Mouse (Mus musculus) stomach, embryonic 15.5 days (tissue): ENCODE data around the gene Tex33. TPM values are rescaled to one million over a fixed set of nuclear protein-coding genes. Genes with fewer than 3 reads are reported as not detected.

ENCODE experiments used
- ATAC-seq: fragments of 200-750 bp; cut with Nextera tagmentation; 2 replicates; pipeline ENCODE4 v1.8.0; 2017; ENCODE audit warnings: low read depth, moderate number of reproducible peaks, moderate TSS enrichment; ENCODE audit not compliant: insufficient read depth, low FRiP score
- H3K27ac ChIP-seq: fragments of 300-500 bp; sonication (generic); 2 replicates; pipeline ENCODE4 v1.5.1; 2015; ENCODE audit warnings: mild to moderate bottlenecking, inconsistent platforms
- H3K27me3 ChIP-seq: fragments of 300-500 bp; sonication (generic); replicated peaks from 2 replicates; pipeline ENCODE4 v1.6.1; 2015; ENCODE audit warnings: inconsistent platforms
- H3K36me3 ChIP-seq: fragments of 300-500 bp; sonication (generic); 2 replicates; pipeline ENCODE4 v1.6.1; 2015; ENCODE audit warnings: inconsistent platforms
- H3K4me1 ChIP-seq: fragments of 300-500 bp; sonication (generic); 2 replicates; pipeline ENCODE4 v1.6.1; 2015; ENCODE audit warnings: inconsistent platforms
- H3K4me2 ChIP-seq: fragments of 300-500 bp; sonication (generic); 2 replicates; pipeline ENCODE4 v1.6.1; 2015; ENCODE audit warnings: mild to moderate bottlenecking, inconsistent platforms
- H3K4me3 ChIP-seq: fragments of 300-500 bp; sonication (generic); replicated peaks from 2 replicates; pipeline ENCODE4 v1.5.1; 2015; ENCODE audit warnings: inconsistent platforms
- H3K9ac ChIP-seq: fragments of 300-500 bp; sonication (generic); 2 replicates; pipeline ENCODE4 v1.6.1; 2015; ENCODE audit warnings: inconsistent platforms
- H3K9me3 ChIP-seq: fragments of 300-500 bp; sonication (generic); 2 replicates; pipeline ENCODE4 v1.6.1; 2016; ENCODE audit warnings: inconsistent platforms
- WGBS: fragments of 180-500 bp; shearing (Covaris S2); methylation state at CpG from one replicate; pipeline ENCODE4 v1.1.7; 2015; 5-methylcytosine and 5-hydroxymethylcytosine counted together
- polyA plus RNA-seq: library from polyadenylated mRNA; unstranded; fragments of >200 nt; fragmentation: Nextera tagmentation; extraction: Ambion mirVana; gene quantifications from 2 replicates; pipeline ENCODE4 v1.2.1, GENCODE M21; 2015

Gene Tex33
- polyA plus RNA-seq: not detected in 2 replicates

DNA sequence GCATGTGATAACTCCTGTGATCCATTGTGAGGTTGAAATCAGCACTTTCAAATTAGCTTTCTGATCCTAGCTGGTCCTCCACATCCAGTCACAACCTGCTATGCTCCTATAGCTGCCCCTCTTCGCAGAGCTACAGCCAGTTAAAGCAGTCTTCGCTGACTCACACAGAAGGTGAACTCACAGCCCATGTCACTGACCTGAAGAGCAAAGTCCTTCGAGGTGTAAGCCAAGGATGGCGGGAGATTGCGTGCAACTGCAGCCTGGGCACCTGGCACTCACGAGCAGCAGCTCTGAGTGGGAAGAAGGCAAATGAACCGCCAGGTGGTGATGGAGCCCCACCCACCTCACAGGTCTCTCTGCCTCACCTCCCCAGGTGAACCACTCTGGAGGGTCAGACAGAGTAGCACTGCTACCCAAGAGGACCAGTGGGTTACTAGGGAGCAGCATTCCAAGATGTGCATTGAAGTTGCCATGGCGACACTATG, at the start of gene Tex33:
Gene Tex33 (minus strand): TSS at position 435 of the 485 bp plus-strand sequence.
- ATAC-seq: no peak
- no peaks in the 10 kb centered on the region for H3K9me3 ChIP-seq
- no peaks in the 10 kb centered on the region for H3K27me3 ChIP-seq
- H3K4me2 ChIP-seq: no peak within 1 kb of the TSS
- no peak within 1 kb of the TSS for H3K9ac ChIP-seq
- no peak within 1 kb of the TSS for H3K27ac ChIP-seq
- H3K36me3 ChIP-seq: no peaks in the 10 kb centered on the region
- H3K4me3 ChIP-seq: no peak within 1 kb of the TSS
- H3K4me1 ChIP-seq: no peaks in the 10 kb centered on the region
- whole genome bisulfite sequencing: 80% methylated on average over 8 of the region's 8 CpGs

DNA sequence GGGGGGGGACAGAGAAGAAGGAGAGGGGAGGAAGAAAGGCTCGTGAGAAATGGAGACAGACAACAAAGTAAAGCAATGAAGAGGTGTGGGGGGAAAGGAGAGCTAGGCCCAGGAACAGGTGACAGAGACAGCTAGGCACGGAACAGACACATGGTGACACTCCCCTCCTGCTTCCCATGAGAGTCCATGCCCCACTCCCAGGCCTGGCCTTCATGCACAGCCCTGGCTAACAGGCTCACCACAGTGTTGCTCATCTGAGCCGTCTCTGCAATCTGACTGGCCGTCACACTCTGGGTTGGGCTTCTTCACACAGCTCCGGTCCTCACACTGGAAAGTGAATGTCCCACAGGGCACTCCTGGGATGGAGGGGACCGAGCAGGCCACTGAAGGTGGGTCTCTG, 48.1 kb upstream of the Tex33 start:
- no peak overlapping the region for H3K4me3 ChIP-seq
- H3K9me3 ChIP-seq: no peaks in the 10 kb centered on the region
- no peak for ATAC-seq
- no peak overlapping the region for H3K9ac ChIP-seq
- 48% methylated on average over 6 of the region's 6 CpGs for WGBS
- H3K36me3 ChIP-seq: no peaks in the 10 kb centered on the region
- 0 out of 2 replicates have a peak, but pooled peaks cover 6% of the 10 kb centered on the region for H3K4me1 ChIP-seq
- H3K27me3 ChIP-seq: no peaks in the 10 kb centered on the region
- no peak overlapping the region for H3K4me2 ChIP-seq
- H3K27ac ChIP-seq: no peak overlapping the region

DNA sequence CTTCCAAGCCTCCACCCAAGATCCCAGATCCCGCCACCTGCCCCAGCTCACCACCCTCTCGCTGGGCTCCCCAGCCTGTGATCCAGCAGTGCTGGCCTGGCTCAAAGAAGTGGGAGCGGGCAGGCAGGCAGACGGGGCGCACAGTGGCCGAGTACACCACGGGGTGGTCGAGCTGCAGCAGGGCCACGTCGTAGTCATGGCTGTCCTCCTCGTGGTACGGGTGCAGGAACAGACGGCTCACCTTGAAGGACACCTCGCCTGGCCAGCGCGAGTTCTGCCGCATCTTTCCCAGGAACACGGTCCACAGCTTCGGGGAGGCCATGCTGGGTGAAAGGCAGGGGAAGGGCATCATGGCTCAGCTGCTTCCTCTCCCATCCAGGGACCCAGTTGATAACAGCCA, 46.5 kb upstream of the Tex33 start:
- H3K9me3 ChIP-seq: no peaks in the 10 kb centered on the region
- no peak overlapping the region for H3K4me3 ChIP-seq
- H3K36me3 ChIP-seq: no peaks in the 10 kb centered on the region; the same call in 1 of the 2 replicates
- no peak overlapping the region for H3K27ac ChIP-seq
- no peak for ATAC-seq
- H3K9ac ChIP-seq: no peak overlapping the region
- H3K4me1 ChIP-seq: peaks cover 12% of the 10 kb centered on the region
- no peak overlapping the region for H3K4me2 ChIP-seq
- no peaks in the 10 kb centered on the region for H3K27me3 ChIP-seq
- 89% methylated on average over 19 of the region's 19 CpGs for WGBS

DNA sequence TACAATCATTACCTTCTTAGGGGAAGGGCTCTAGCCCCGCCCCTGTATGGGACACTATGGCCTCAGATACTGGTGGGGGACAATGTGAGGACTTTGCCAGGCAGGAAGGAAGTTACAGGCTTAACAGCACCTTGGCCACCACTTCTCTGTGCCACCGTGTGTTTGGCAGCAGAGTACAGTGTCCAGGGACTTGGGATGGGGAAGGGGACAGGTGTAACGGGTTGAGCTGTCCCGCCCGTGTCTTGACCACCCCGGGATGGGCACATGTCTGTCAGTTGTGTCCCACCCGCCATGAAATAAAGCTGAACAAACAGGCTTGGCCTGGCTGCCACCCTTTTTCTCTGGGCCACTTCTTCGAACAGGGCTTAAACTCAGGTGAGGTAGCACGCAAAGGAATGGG, 43.3 kb upstream of the Tex33 start:
- H3K27ac ChIP-seq: no peak overlapping the region
- 68% methylated on average over 9 of the region's 9 CpGs for WGBS
- no peaks in the 10 kb centered on the region for H3K9me3 ChIP-seq
- no peak overlapping the region for H3K4me2 ChIP-seq
- H3K4me3 ChIP-seq: no peak overlapping the region
- H3K36me3 ChIP-seq: peaks cover 6% of the 10 kb centered on the region; the same call in 1 of the 2 replicates
- no peak overlapping the region for H3K9ac ChIP-seq
- peaks cover 22% of the 10 kb centered on the region for H3K4me1 ChIP-seq
- no peak for ATAC-seq
- H3K27me3 ChIP-seq: no peaks in the 10 kb centered on the region

DNA sequence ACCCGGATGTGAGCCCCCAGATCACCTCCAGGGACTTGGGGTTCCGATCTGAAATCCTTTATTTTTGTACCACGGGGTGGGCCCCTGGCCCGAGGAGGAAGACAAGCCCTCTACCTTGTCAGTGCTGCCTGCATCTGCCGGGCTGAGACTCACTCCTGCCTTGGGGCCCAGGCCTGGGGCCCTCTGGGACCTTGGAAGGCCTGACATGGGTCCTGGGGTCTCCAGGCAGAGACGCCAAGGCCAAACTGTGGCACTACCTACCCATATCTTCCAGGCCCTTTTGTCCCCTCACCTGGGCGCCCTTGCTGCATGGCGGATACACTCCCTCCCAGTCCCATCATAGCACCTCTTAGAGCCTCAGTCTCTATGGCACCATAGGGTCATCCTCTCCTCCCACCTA, 42.8 kb upstream of the Tex33 start:
- WGBS: 54% methylated on average over 8 of the region's 8 CpGs
- Histone ChIP-seq H3K27me3 (no peaks in the 10 kb centered on the region), H3K9ac (no peak overlapping the region), H3K27ac (no peak overlapping the region), H3K4me2 (no peak overlapping the region), H3K36me3 (peaks cover 6% of the 10 kb centered on the region; the same call in 1 of the 2 replicates), H3K9me3 (no peaks in the 10 kb centered on the region), H3K4me1 (peaks cover 22% of the 10 kb centered on the region), H3K4me3 (no peak overlapping the region)
- ATAC-seq: no peak

DNA sequence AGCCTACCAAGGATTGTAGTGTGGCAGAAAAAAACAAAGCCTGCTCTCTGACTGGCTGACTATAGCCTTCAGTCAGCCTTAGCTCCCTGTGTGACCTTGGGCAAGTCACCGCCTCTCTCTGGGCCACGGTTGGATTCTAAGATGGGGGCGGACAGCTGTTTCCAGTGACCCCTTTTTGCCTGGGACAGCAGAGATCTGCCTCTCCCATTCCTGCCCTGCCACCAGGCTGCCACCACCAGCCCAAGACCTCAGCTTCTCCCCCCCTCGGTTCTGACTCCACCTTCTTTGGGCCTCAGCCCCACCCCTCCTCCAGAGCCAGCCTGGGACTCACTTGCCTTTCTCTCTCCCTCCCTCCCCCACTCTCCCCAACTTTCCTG, 42.3 kb upstream of the Tex33 start:
- Histone ChIP-seq H3K4me2 (peak overlapping the region; percentile 64), H3K27ac (peak overlapping the region; percentile 85; the same call in 1 of the 2 replicates), H3K27me3 (no peaks in the 10 kb centered on the region), H3K9ac (no peak overlapping the region), H3K4me1 (peaks cover 22% of the 10 kb centered on the region), H3K4me3 (no peak overlapping the region), H3K36me3 (peaks cover 6% of the 10 kb centered on the region; the same call in 1 of the 2 replicates), H3K9me3 (no peaks in the 10 kb centered on the region)
- ATAC-seq: no peak
- WGBS: 48% methylated on average over 4 of the region's 4 CpGs

DNA sequence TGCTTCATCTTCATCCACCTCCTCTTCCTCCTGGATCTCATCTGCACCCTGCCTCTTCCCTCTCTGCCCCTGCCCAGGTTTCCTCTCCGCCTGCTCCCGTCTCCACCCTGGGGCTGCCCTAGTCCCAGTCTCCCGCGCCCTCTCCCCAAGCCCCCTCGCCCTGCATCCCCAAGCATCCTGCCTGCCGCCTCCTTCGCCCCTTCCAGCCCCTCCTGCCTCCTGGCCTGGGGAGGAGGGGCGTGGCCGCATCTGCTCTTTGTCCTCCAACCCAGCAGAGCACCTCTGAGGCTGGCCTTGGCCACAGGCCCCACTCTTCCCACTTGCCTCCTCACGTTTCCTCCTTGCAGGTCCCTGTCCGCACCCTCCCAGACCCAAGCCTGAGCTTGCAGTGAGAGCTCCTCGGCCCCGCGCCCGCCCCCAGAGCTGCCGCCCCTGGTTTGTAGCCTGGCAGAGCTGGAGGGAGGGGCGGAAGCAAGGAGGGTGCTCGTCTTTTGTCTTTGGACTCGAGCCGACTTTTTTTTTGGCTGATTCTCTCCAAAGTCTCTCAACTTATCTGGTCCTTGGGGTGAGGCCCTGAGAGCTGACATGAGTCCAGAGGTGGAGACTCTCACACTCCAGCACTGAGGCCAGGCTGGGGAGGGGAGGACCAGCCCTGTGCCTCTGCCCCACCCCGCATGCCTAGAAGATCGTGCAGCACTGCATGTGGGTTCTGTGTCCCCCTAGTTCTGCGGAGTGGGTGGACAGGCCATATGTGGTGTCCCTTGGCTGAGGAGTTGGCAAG, 41.7 kb upstream of the Tex33 start:
- Histone ChIP-seq H3K27ac (peak overlapping the region; percentile 85), H3K4me2 (peak overlapping the region; percentile 64), H3K9me3 (no peaks in the 10 kb centered on the region), H3K36me3 (peaks cover 6% of the 10 kb centered on the region; the same call in 1 of the 2 replicates), H3K4me3 (peak overlapping the region; percentile 34), H3K27me3 (no peaks in the 10 kb centered on the region), H3K4me1 (peaks cover 22% of the 10 kb centered on the region), H3K9ac (no peak overlapping the region)
- 17% methylated on average over 23 of the region's 23 CpGs for WGBS
- ATAC-seq: peak; percentile 5; the same call in 1 of the 2 replicates

DNA sequence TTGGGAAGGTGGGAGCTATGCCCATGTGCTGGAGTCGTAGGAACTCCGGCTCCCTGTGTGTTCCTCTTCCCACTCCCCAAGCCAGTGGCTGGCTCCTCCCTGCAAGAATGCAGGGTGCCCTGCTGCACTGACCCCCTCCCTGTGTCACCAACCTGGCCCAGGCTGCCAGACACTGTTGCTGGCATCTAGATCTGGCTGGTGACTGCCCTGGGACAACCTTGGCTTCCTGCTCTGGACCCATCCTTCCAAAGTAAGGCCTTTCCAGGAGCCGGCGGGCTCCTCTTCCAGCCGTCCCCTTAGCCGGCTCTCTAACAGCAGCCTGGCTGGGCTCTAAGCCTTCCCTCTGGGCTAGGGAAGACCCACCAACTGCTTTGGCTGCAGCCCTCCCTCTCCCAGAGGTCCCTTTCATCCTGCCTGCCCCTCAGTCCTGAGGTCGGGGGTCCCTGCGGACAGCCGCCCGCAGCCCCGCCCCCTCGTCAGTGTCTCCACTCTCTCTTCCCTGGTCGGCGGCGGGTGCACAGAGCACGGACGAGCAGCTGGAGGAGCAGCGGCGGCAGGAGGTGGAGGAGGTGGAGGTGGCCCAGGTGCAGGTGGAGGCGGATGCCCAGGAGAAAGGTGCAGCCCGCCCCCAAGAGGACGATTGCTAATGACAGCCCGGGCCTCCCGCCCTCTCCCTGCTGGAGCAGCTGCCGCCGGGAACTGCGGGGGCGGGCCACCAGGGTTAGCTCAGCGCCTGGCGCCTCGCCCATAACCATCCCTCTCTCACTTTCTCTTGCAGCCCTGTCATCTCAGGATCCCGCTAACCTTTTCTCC, 40.9 kb upstream of the Tex33 start:
- Histone ChIP-seq H3K27ac (peak overlapping the region; percentile 85), H3K4me1 (peaks cover 22% of the 10 kb centered on the region), H3K4me2 (peak overlapping the region; percentile 64), H3K27me3 (no peaks in the 10 kb centered on the region), H3K9me3 (no peaks in the 10 kb centered on the region), H3K4me3 (peak overlapping the region; percentile 34), H3K9ac (no peak overlapping the region), H3K36me3 (peaks cover 6% of the 10 kb centered on the region; the same call in 1 of the 2 replicates)
- 9% methylated on average over 30 of the region's 32 CpGs for WGBS
- ATAC-seq: peak; percentile 77

DNA sequence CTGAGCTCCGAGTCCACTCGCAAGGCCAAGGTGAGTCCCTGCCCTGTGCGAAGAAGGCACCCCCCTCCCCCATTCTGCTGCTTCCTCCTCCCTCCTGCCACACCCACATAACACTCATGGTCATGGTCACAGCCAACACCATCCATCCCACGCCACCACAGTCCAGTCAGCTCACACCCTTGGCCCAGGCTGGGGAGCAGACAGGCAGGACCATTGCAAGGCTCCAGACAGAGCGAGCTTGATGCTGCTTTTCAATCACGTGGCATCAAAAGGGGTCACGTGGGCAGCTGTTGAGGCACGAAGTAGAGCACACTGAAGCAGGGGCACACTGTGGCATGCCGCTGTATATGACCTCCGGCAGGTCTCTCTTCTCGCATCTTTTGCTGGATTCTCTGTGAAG, 40.0 kb upstream of the Tex33 start:
- H3K27ac ChIP-seq: no peak overlapping the region
- no peak overlapping the region for H3K9ac ChIP-seq
- 86% methylated on average over 11 of the region's 11 CpGs for WGBS
- no peak overlapping the region for H3K4me3 ChIP-seq
- H3K36me3 ChIP-seq: peaks cover 8% of the 10 kb centered on the region; the same call in 1 of the 2 replicates
- peaks cover 22% of the 10 kb centered on the region for H3K4me1 ChIP-seq
- no peaks in the 10 kb centered on the region for H3K9me3 ChIP-seq
- H3K4me2 ChIP-seq: no peak overlapping the region
- ATAC-seq: no peak
- no peaks in the 10 kb centered on the region for H3K27me3 ChIP-seq

DNA sequence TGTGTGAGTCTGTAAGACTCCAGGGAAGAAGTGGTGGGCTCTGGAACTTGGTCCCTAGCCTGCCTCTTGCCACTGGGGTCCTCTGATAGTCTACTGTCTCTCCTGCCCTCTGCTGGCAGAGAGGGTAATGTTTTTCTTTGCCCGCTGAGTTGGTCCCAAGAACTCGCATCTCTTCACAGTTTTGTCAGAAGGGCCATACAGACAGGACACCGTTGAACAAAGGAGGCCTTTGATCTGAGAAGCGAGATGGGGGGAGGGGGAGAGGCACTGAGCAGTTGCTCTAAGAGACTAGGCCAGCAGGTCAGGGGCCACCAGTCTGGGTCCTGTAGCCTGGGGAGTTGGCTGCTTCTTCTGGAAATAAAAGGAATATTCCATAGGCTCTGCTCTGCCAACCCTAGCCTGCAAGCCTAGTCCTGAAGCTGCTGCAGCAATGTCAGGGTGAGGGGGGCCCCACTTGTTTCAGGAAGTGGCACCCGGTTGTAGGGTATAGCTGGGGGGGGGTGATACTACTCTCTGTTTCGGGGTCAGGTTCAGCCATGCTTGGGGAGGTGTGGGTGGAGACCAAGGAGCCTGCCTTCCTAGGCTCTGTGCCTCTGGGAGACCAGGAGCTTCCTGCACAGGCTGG, 39.3 kb upstream of the Tex33 start:
- no peak overlapping the region for H3K4me3 ChIP-seq
- 34% methylated on average over 6 of the region's 6 CpGs for WGBS
- peaks cover 8% of the 10 kb centered on the region; the same call in 1 of the 2 replicates for H3K36me3 ChIP-seq
- H3K9ac ChIP-seq: no peak overlapping the region
- no peak for ATAC-seq
- H3K27me3 ChIP-seq: no peaks in the 10 kb centered on the region
- H3K4me2 ChIP-seq: no peak overlapping the region
- no peaks in the 10 kb centered on the region for H3K9me3 ChIP-seq
- H3K4me1 ChIP-seq: peaks cover 22% of the 10 kb centered on the region
- H3K27ac ChIP-seq: no peak overlapping the region

DNA sequence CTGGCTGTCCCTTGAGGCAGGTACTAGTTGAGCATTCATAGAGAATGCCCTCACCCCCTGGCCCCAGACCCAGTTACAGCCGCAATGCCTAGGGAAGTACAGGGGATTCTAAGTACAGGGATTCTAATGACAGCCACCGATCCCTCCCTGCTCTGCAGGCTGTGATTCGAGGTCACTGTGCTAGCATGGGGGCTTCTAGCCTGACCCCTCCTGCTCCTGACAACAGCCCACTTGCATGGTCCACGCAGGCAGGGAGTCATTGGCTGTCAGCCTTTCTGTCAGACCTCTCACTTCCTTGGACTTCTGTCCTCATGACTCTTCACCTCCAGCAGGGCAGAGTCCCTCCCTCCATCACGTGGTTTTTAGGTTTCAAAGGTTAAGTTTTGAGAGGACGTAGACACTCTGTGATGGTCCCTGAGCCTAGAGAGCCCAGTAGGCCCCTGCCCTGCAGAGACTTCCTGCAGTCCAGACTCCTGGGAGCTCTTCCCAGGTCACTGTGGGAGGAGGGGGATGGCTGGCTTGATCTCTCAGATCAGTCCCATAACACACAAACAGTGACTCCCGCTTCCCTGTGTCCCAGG, 35.9 kb upstream of the Tex33 start:
- no peak for ATAC-seq
- H3K27ac ChIP-seq: no peak overlapping the region
- 72% methylated on average over 7 of the region's 7 CpGs for whole genome bisulfite sequencing

More for the DNA sequence above, 35.9 kb upstream of the Tex33 start:
- H3K4me3 ChIP-seq: no peak overlapping the region
- H3K36me3 ChIP-seq: peaks cover 8% of the 10 kb centered on the region; the same call in 1 of the 2 replicates
- no peaks in the 10 kb centered on the region for H3K9me3 ChIP-seq
- H3K4me2 ChIP-seq: no peak overlapping the region
- H3K27me3 ChIP-seq: no peaks in the 10 kb centered on the region
- peaks cover 17% of the 10 kb centered on the region; the same call in 1 of the 2 replicates for H3K4me1 ChIP-seq
- no peak overlapping the region for H3K9ac ChIP-seq
